Mouse (Mus musculus): ENCODE data around the gene Spsb4. TPM values are rescaled to one million over a fixed set of nuclear protein-coding genes. Genes with fewer than 3 reads are reported as not detected.

The Spsb4 gene
- polyA plus RNA-seq, 1 experiment from 2014 or later, result 115 TPM

GRCm38 (mm10) chr9:96914851-96915250 is 103.8 kb downstream of the Spsb4 start:
- Histone ChIP-seq H3K27me3 (ENCODE audit: control insufficient read depth, insufficient read depth, low read length) (no peaks in the 10 kb centered on the region; the same call in 1 of the 2 replicates), H3K36me3 (ENCODE audit: control insufficient read depth, insufficient read depth, low read length) (no peaks in the 10 kb centered on the region), H3K4me1 (ENCODE audit: control insufficient read depth, insufficient read depth, low read length) (peaks cover 5% of the 10 kb centered on the region), H3K4me3 (ENCODE audit: low read depth, low read length) (no peak overlapping the region), H3K9me3 (ENCODE audit: control insufficient read depth, low read length) (no peaks in the 10 kb centered on the region), H3K9ac (ENCODE audit: low read length) (no peak overlapping the region), H3K4me2 (no peak overlapping the region), H3K27ac (ENCODE audit: low read depth, low read length) (no peak overlapping the region)
- WGBS, result 83% methylated on average over 6 of the region's 6 CpGs
- DNase-seq (ENCODE audit: low spot score, missing footprints) (no peak), ATAC-seq (ENCODE audit: low FRiP score) (no peak)

- Histone ChIP-seq H3K27me3 (ENCODE audit: control insufficient read depth, insufficient read depth, low read length) (no peaks in the 10 kb centered on the region; the same call in 1 of the 2 replicates), H3K9ac (ENCODE audit: low read length) (no peak overlapping the region), H3K9me3 (ENCODE audit: control insufficient read depth, low read length) (no peaks in the 10 kb centered on the region), H3K4me3 (ENCODE audit: low read depth, low read length) (no peak overlapping the region), H3K4me1 (ENCODE audit: control insufficient read depth, insufficient read depth, low read length) (peaks cover 5% of the 10 kb centered on the region), H3K36me3 (ENCODE audit: control insufficient read depth, insufficient read depth, low read length) (no peaks in the 10 kb centered on the region), H3K4me2 (no peak overlapping the region), H3K27ac (ENCODE audit: low read depth, low read length) (no peak overlapping the region)
- WGBS, result 81% methylated on average over 3 of the region's 3 CpGs
- DNase-seq (ENCODE audit: low spot score, missing footprints) (no peak), ATAC-seq (ENCODE audit: low FRiP score) (no peak)
Observed at GRCm38 (mm10) chr9:96914005-96914404, 104.6 kb downstream of the Spsb4 start.

GRCm38 (mm10) chr9:96909503-96909902 is 109.1 kb downstream of the Spsb4 start:
- H3K9ac ChIP-seq (ENCODE audit: low read length), result no peak overlapping the region
- H3K36me3 ChIP-seq (ENCODE audit: control insufficient read depth, insufficient read depth, low read length), result no peaks in the 10 kb centered on the region
- ATAC-seq (ENCODE audit: low FRiP score) (no peak), DNase-seq (ENCODE audit: low spot score, missing footprints) (no peak)
- no peaks in the 10 kb centered on the region for H3K4me1 ChIP-seq (ENCODE audit: control insufficient read depth, insufficient read depth, low read length)
- 88% methylated on average over 1 of the region's 1 CpGs for WGBS
- no peaks in the 10 kb centered on the region; the same call in 1 of the 2 replicates for H3K27me3 ChIP-seq (ENCODE audit: control insufficient read depth, insufficient read depth, low read length)
- H3K4me3 ChIP-seq (ENCODE audit: low read depth, low read length), result no peak overlapping the region
- H3K27ac ChIP-seq (ENCODE audit: low read depth, low read length), result no peak overlapping the region
- no peaks in the 10 kb centered on the region for H3K9me3 ChIP-seq (ENCODE audit: control insufficient read depth, low read length)
- H3K4me2 ChIP-seq, result no peak overlapping the region

- Histone ChIP-seq H3K4me2 (no peak overlapping the region), H3K27ac (ENCODE audit: low read depth, low read length) (no peak overlapping the region), H3K9me3 (ENCODE audit: control insufficient read depth, low read length) (no peaks in the 10 kb centered on the region), H3K27me3 (ENCODE audit: control insufficient read depth, insufficient read depth, low read length) (no peaks in the 10 kb centered on the region), H3K4me1 (ENCODE audit: control insufficient read depth, insufficient read depth, low read length) (no peaks in the 10 kb centered on the region), H3K4me3 (ENCODE audit: low read depth, low read length) (no peak overlapping the region), H3K36me3 (ENCODE audit: control insufficient read depth, insufficient read depth, low read length) (no peaks in the 10 kb centered on the region), H3K9ac (ENCODE audit: low read length) (no peak overlapping the region)
- DNase-seq (ENCODE audit: low spot score, missing footprints), result no peak
- WGBS, result 79% methylated on average over 2 of the region's 2 CpGs
- ATAC-seq (ENCODE audit: low FRiP score), result no peak
Observed at GRCm38 (mm10) chr9:96908737-96909136, 109.9 kb downstream of the Spsb4 start.

- Histone ChIP-seq H3K4me2 (no peak overlapping the region), H3K4me3 (ENCODE audit: low read depth, low read length) (no peak overlapping the region), H3K9ac (ENCODE audit: low read length) (no peak overlapping the region), H3K36me3 (ENCODE audit: control insufficient read depth, insufficient read depth, low read length) (no peaks in the 10 kb centered on the region), H3K9me3 (ENCODE audit: control insufficient read depth, low read length) (no peaks in the 10 kb centered on the region), H3K27me3 (ENCODE audit: control insufficient read depth, insufficient read depth, low read length) (no peaks in the 10 kb centered on the region), H3K4me1 (ENCODE audit: control insufficient read depth, insufficient read depth, low read length) (no peaks in the 10 kb centered on the region), H3K27ac (ENCODE audit: low read depth, low read length) (no peak overlapping the region)
- DNase-seq (ENCODE audit: low spot score, missing footprints), result no peak
- peak; percentile 63; the same call in 1 of the 2 replicates for ATAC-seq (ENCODE audit: low FRiP score)
- WGBS, result 77% methylated on average over 7 of the region's 7 CpGs
Observed at GRCm38 (mm10) chr9:96904360-96905355, 114.0 kb downstream of the Spsb4 start.

- Histone ChIP-seq H3K9ac (ENCODE audit: low read length) (no peak overlapping the region), H3K4me1 (ENCODE audit: control insufficient read depth, insufficient read depth, low read length) (no peaks in the 10 kb centered on the region), H3K4me3 (ENCODE audit: low read depth, low read length) (no peak overlapping the region), H3K36me3 (ENCODE audit: control insufficient read depth, insufficient read depth, low read length) (no peaks in the 10 kb centered on the region), H3K4me2 (no peak overlapping the region), H3K27me3 (ENCODE audit: control insufficient read depth, insufficient read depth, low read length) (no peaks in the 10 kb centered on the region), H3K27ac (ENCODE audit: low read depth, low read length) (no peak overlapping the region), H3K9me3 (ENCODE audit: control insufficient read depth, low read length) (no peaks in the 10 kb centered on the region)
- ATAC-seq (ENCODE audit: low FRiP score) (no peak), DNase-seq (ENCODE audit: low spot score, missing footprints) (no peak)
- WGBS, result 90% methylated on average over 5 of the region's 5 CpGs
Observed at GRCm38 (mm10) chr9:96899717-96900116, 118.9 kb downstream of the Spsb4 start.

- H3K36me3 ChIP-seq (ENCODE audit: control insufficient read depth, insufficient read depth, low read length), result no peaks in the 10 kb centered on the region
- no peaks in the 10 kb centered on the region for H3K27me3 ChIP-seq (ENCODE audit: control insufficient read depth, insufficient read depth, low read length)
- H3K9me3 ChIP-seq (ENCODE audit: control insufficient read depth, low read length), result no peaks in the 10 kb centered on the region
- DNase-seq (ENCODE audit: low spot score, missing footprints) (no peak), ATAC-seq (ENCODE audit: low FRiP score) (no peak)
- H3K27ac ChIP-seq (ENCODE audit: low read depth, low read length), result no peak overlapping the region
- no peak overlapping the region for H3K4me3 ChIP-seq (ENCODE audit: low read depth, low read length)
- H3K4me1 ChIP-seq (ENCODE audit: control insufficient read depth, insufficient read depth, low read length), result no peaks in the 10 kb centered on the region
- no peak overlapping the region for H3K9ac ChIP-seq (ENCODE audit: low read length)
- no peak overlapping the region for H3K4me2 ChIP-seq
Observed at GRCm38 (mm10) chr9:96899004-96899403, 119.6 kb downstream of the Spsb4 start.

GRCm38 (mm10) chr9:96896690-96897089 is 122.0 kb downstream of the Spsb4 start:
- no peak for ATAC-seq (ENCODE audit: low FRiP score)

GRCm38 (mm10) chr9:96893582-96893981 is 125.1 kb downstream of the Spsb4 start:
- no peak overlapping the region for H3K4me2 ChIP-seq
- 55% methylated on average over 5 of the region's 5 CpGs for WGBS
- peaks cover 28% of the 10 kb centered on the region for H3K4me1 ChIP-seq (ENCODE audit: control insufficient read depth, insufficient read depth, low read length)
- H3K36me3 ChIP-seq (ENCODE audit: control insufficient read depth, insufficient read depth, low read length), result no peaks in the 10 kb centered on the region
- 0 out of 2 replicates have a peak, but pooled peaks cover 1% of the 10 kb centered on the region for H3K27me3 ChIP-seq (ENCODE audit: control insufficient read depth, insufficient read depth, low read length)
- DNase-seq (ENCODE audit: low spot score, missing footprints) (no peak), ATAC-seq (ENCODE audit: low FRiP score) (no peak)
- H3K9ac ChIP-seq (ENCODE audit: low read length), result no peak overlapping the region
- H3K4me3 ChIP-seq (ENCODE audit: low read depth, low read length), result no peak overlapping the region
- no peaks in the 10 kb centered on the region for H3K9me3 ChIP-seq (ENCODE audit: control insufficient read depth, low read length)
- peak overlapping the region; percentile 71 for H3K27ac ChIP-seq (ENCODE audit: low read depth, low read length)

More at GRCm38 (mm10) chr9:96896690-96897089, 122.0 kb downstream of the Spsb4 start:
- Histone ChIP-seq H3K4me3 (ENCODE audit: low read depth, low read length) (no peak overlapping the region), H3K4me2 (no peak overlapping the region), H3K9ac (ENCODE audit: low read length) (no peak overlapping the region), H3K4me1 (ENCODE audit: control insufficient read depth, insufficient read depth, low read length) (peaks cover 18% of the 10 kb centered on the region), H3K27me3 (ENCODE audit: control insufficient read depth, insufficient read depth, low read length) (no peaks in the 10 kb centered on the region), H3K27ac (ENCODE audit: low read depth, low read length) (no peak overlapping the region), H3K36me3 (ENCODE audit: control insufficient read depth, insufficient read depth, low read length) (no peaks in the 10 kb centered on the region), H3K9me3 (ENCODE audit: control insufficient read depth, low read length) (no peaks in the 10 kb centered on the region)
- DNase-seq (ENCODE audit: low spot score, missing footprints), result no peak
- 96% methylated on average over 1 of the region's 1 CpGs for WGBS
